Mouse (Mus musculus): Measurements from ENCODE around the gene Chrnb2. TPM values are rescaled to one million over a fixed set of nuclear protein-coding genes. Genes with fewer than 3 reads are reported as not detected.

Chrnb2 gene
- polyA plus RNA-seq, 1 experiment from 2014 or later, result 0.20 TPM

DNA sequence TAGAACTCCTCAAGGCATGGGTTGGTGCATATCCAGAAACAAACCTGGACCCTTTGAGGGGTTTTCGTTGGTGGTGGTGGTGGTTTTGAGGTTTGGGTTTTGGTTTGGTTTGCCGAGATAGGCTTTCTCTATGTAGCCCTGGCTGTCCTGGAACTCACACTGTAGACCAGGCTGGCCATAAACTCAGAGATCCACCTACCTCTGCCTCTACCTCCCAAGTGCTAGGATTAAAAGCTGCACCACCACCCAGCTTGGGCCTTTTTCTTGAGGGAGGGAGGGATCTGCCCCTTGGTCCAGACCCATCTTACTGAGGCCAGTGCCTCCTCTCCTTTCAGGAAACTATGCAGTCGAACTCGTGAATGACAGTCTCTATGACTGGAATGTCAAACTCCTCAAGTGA lies 15.7 kb upstream of the Chrnb2 start:
- WGBS (ENCODE audit: insufficient replicate concordance), result 70% methylated on average over 4 of the region's 4 CpGs

GRCm38 (mm10) chr3:89776001-89776400 lies 11.6 kb upstream of the Chrnb2 start:
- no peaks in the 10 kb centered on the region for H3K27me3 ChIP-seq
- no peak overlapping the region for H3K27ac ChIP-seq
- H3K4me1 ChIP-seq (replicated peaks), result peaks cover 42% of the 10 kb centered on the region
- no peak overlapping the region for H3K4me2 ChIP-seq
- ATAC-seq (ENCODE audit: low read depth), result no peak
- 0 out of 2 replicates have a peak overlapping the region, but pooled peaks have one; percentile 98 for H3K9ac ChIP-seq
- no peaks in the 10 kb centered on the region for H3K9me3 ChIP-seq (replicated peaks)
- peaks cover 51% of the 10 kb centered on the region for H3K36me3 ChIP-seq
- 78% methylated on average over 4 of the region's 4 CpGs for WGBS (ENCODE audit: insufficient replicate concordance)
- DNase-seq, result no peak
- no peak overlapping the region for H3K4me3 ChIP-seq (replicated peaks)

More for the DNA sequence above, 15.7 kb upstream of the Chrnb2 start:
- Histone ChIP-seq H3K4me3 (replicated peaks) (no peak overlapping the region), H3K4me2 (no peak overlapping the region), H3K9me3 (replicated peaks) (no peaks in the 10 kb centered on the region), H3K27me3 (no peaks in the 10 kb centered on the region), H3K4me1 (replicated peaks) (peaks cover 12% of the 10 kb centered on the region), H3K27ac (no peak overlapping the region), H3K36me3 (peaks cover 79% of the 10 kb centered on the region), H3K9ac (no peak overlapping the region)
- no peak for ATAC-seq (ENCODE audit: low read depth)
- no peak for DNase-seq

- Histone ChIP-seq H3K4me1 (replicated peaks) (peaks cover 53% of the 10 kb centered on the region), H3K9me3 (replicated peaks) (no peaks in the 10 kb centered on the region), H3K27me3 (no peaks in the 10 kb centered on the region), H3K9ac (peak overlapping the region; percentile 98), H3K36me3 (peaks cover 35% of the 10 kb centered on the region), H3K27ac (peak overlapping the region; percentile 87), H3K4me3 (replicated peaks) (peak overlapping the region; percentile 98), H3K4me2 (peak overlapping the region; percentile 83)
- WGBS (ENCODE audit: insufficient replicate concordance), result 25% methylated on average over 15 of the region's 15 CpGs
- ATAC-seq (ENCODE audit: low read depth) (no peak), DNase-seq (no peak)
These were observed 10.0 kb upstream of the Chrnb2 start for GRCm38 (mm10) chr3:89774236-89774960.

DNA sequence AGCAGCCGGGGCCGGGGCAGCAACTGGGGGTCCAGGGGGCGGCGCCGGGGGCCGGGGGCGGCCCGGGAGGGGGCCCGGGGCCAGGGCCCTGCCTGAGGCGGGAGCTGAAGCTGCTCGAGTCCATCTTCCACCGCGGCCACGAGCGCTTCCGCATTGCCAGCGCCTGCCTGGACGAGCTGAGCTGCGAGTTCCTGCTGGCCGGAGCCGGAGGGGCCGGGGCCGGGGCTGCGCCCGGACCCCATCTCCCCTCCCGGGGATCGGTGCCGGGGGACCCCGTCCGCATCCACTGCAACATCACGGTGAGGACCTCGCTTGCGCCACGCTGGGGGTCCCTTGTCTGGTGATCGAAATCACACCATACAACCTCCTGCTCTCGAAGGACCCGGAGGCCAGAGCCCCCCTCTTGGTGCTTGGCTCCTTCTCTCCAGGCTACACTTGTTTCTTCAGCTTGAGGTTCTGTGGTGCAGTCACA lies 9.3 kb upstream of the Chrnb2 start:
- ATAC-seq (ENCODE audit: low read depth), result peak; percentile 33
- peak overlapping the region; percentile 98 for H3K4me3 ChIP-seq (replicated peaks)
- no peaks in the 10 kb centered on the region for H3K9me3 ChIP-seq (replicated peaks)
- peak; percentile 33 for DNase-seq
- H3K4me1 ChIP-seq (replicated peaks), result peaks cover 53% of the 10 kb centered on the region
- peak overlapping the region; percentile 83 for H3K4me2 ChIP-seq
- peaks cover 29% of the 10 kb centered on the region for H3K36me3 ChIP-seq
- WGBS (ENCODE audit: insufficient replicate concordance), result under 1% methylated on average over 28 of the region's 37 CpGs
- H3K27me3 ChIP-seq, result no peaks in the 10 kb centered on the region
- H3K27ac ChIP-seq, result peak overlapping the region; percentile 87
- peak overlapping the region; percentile 98 for H3K9ac ChIP-seq

GRCm38 (mm10) chr3:89772968-89773709 lies 8.7 kb upstream of the Chrnb2 start, which contains the start of gene Ube2q1:
Gene Ube2q1, plus strand, starts transcription at chr3:89773616.
- Histone ChIP-seq H3K4me2 (peak within 1 kb of the TSS; percentile 83), H3K27me3 (no peaks in the 10 kb centered on the region), H3K36me3 (peaks cover 23% of the 10 kb centered on the region), H3K27ac (peak within 1 kb of the TSS; percentile 87), H3K4me1 (replicated peaks) (peaks cover 53% of the 10 kb centered on the region), H3K4me3 (replicated peaks) (peak within 1 kb of the TSS; percentile 98), H3K9ac (peak within 1 kb of the TSS; percentile 98), H3K9me3 (replicated peaks) (no peaks in the 10 kb centered on the region)
- ATAC-seq (ENCODE audit: low read depth) (peak; percentile 80), DNase-seq (peak; percentile 85)
- WGBS (ENCODE audit: insufficient replicate concordance), result under 1% methylated on average over 67 of the region's 90 CpGs

GRCm38 (mm10) chr3:89772588-89772967 lies 8.1 kb upstream of the Chrnb2 start:
- H3K4me2 ChIP-seq, result peak overlapping the region; percentile 83
- peak; percentile 65 for ATAC-seq (ENCODE audit: low read depth)
- peak; percentile 73 for DNase-seq
- H3K4me1 ChIP-seq (replicated peaks), result peaks cover 53% of the 10 kb centered on the region
- no peaks in the 10 kb centered on the region for H3K27me3 ChIP-seq
- 1% methylated on average over 17 of the region's 17 CpGs for WGBS (ENCODE audit: insufficient replicate concordance)
- peak overlapping the region; percentile 87 for H3K27ac ChIP-seq
- peaks cover 19% of the 10 kb centered on the region for H3K36me3 ChIP-seq
- peak overlapping the region; percentile 98 for H3K9ac ChIP-seq
- H3K9me3 ChIP-seq (replicated peaks), result no peaks in the 10 kb centered on the region
- H3K4me3 ChIP-seq (replicated peaks), result peak overlapping the region; percentile 98

DNA sequence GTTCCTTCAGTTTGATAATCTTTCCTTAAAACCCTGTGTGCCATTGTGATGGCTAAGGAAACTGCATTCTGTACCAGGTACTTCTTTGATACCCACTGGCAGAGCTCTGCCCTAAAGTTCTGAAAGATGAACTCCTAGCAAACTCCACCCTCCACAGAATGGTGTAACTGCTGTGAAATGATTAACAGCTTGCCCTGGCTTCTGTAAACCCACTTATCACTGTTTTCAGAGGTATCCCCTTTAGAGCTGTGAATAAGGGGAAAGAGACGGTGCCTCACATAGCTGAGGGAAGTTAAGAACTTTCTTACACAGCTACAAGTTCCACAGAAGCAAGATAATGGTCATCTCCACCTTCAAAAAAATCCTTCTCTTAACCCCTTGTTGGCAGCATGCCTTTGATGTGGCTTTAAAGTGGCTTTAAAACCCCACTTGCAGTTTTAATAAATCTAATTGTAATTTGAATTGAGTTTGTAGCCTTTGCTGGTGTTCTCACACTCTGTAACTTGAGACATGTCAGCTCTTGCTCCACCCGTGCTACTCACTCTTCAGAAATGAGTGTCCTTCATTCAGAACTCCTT lies 6.1 kb upstream of the Chrnb2 start:
- Histone ChIP-seq H3K36me3 (no peaks in the 10 kb centered on the region), H3K9ac (no peak overlapping the region), H3K27me3 (peaks cover 6% of the 10 kb centered on the region), H3K4me2 (no peak overlapping the region), H3K9me3 (replicated peaks) (no peaks in the 10 kb centered on the region), H3K4me1 (replicated peaks) (peaks cover 48% of the 10 kb centered on the region), H3K27ac (no peak overlapping the region), H3K4me3 (replicated peaks) (no peak overlapping the region)
- WGBS (ENCODE audit: insufficient replicate concordance), result 31% methylated on average over 2 of the region's 2 CpGs
- no peak for ATAC-seq (ENCODE audit: low read depth)
- DNase-seq, result no peak

DNA sequence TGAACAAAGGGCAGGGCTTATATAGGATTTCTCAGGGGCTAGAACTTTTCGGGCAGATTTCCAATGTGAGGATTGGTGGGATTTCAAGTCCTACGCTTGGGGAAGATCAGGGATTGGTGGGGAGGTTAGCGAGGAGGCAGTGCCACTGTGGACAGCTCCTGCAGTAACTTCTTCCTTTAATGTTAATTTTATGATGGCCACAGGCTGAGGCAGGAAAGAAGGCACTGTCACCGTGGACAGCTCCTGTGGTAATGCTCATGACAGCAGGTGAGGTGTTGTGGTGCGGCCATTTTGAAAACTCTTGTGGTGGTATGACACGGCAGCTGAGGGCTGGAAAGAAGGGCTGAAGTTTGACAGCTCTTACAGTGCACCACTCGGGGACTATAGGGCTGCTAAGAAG lies 5.2 kb upstream of the Chrnb2 start:
- ATAC-seq (ENCODE audit: low read depth), result no peak
- 61% methylated on average over 7 of the region's 7 CpGs for WGBS (ENCODE audit: insufficient replicate concordance)
- no peak overlapping the region for H3K4me3 ChIP-seq (replicated peaks)
- no peak overlapping the region for H3K4me2 ChIP-seq
- H3K36me3 ChIP-seq, result no peaks in the 10 kb centered on the region
- peaks cover 41% of the 10 kb centered on the region for H3K4me1 ChIP-seq (replicated peaks)
- DNase-seq, result no peak
- H3K9me3 ChIP-seq (replicated peaks), result no peaks in the 10 kb centered on the region
- no peak overlapping the region for H3K9ac ChIP-seq
- peaks cover 15% of the 10 kb centered on the region for H3K27me3 ChIP-seq
- H3K27ac ChIP-seq, result no peak overlapping the region

DNA sequence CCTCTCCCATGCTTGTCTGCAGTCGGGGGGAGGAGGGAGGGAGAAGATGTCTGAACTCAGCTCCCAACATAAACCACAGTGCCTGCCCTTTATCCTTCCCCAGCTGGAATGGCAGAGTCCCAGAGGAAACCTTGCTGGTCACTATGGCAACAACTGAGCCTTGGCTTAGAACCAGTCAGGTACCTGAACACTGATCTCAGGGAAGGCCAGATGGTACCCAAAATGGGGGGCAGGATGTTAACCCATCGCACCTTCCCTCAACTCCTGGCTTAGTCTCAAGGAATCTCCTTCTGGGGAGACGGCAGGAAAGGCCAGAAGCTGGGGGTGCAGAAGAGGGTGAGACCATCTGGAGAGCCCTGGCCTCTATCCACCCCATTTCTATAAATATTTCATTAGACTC lies 4.6 kb downstream of the Chrnb2 start:
- no peak for DNase-seq
- H3K9ac ChIP-seq, result no peak overlapping the region
- WGBS (ENCODE audit: insufficient replicate concordance), result 44% methylated on average over 3 of the region's 3 CpGs
- H3K9me3 ChIP-seq (replicated peaks), result no peaks in the 10 kb centered on the region
- H3K27me3 ChIP-seq, result peaks cover 36% of the 10 kb centered on the region
- H3K27ac ChIP-seq, result no peak overlapping the region
- H3K4me2 ChIP-seq, result no peak overlapping the region
- H3K36me3 ChIP-seq, result no peaks in the 10 kb centered on the region
- H3K4me3 ChIP-seq (replicated peaks), result no peak overlapping the region
- peaks cover 7% of the 10 kb centered on the region; the same call in 1 of the 2 replicates for H3K4me1 ChIP-seq (replicated peaks)
- ATAC-seq (ENCODE audit: low read depth), result no peak

- Histone ChIP-seq H3K27ac (no peak overlapping the region), H3K27me3 (peaks cover 17% of the 10 kb centered on the region), H3K9ac (no peak overlapping the region), H3K9me3 (replicated peaks) (no peaks in the 10 kb centered on the region), H3K4me2 (no peak overlapping the region), H3K4me3 (replicated peaks) (no peak overlapping the region), H3K4me1 (replicated peaks) (no peaks in the 10 kb centered on the region), H3K36me3 (no peaks in the 10 kb centered on the region)
- WGBS (ENCODE audit: insufficient replicate concordance), result 51% methylated on average over 2 of the region's 2 CpGs
- no peak for DNase-seq
- ATAC-seq (ENCODE audit: low read depth), result no peak
These were observed 6.6 kb downstream of the Chrnb2 start for GRCm38 (mm10) chr3:89757851-89758250.

DNA sequence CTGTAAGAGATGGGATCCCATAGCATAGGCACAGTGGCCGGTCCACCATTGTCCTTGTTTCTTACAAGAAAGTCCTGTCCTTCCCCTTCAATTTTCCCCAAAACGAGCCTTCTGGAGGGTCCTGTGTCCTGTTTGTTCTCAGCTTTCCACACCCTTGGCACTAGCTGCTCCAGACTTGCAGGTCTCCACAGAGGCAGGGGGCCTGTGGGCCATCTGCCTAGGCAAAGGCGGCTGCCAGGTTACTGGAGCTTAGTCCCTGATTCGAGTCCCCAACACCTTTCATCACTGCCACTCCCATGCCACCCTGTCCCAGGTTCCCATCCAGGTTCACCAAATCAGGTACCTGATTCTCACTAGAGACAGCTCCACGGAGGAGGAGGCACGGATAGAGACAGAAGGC lies 9.1 kb downstream of the Chrnb2 start:
- ATAC-seq (ENCODE audit: low read depth), result no peak
- Histone ChIP-seq H3K4me1 (replicated peaks) (no peaks in the 10 kb centered on the region), H3K9ac (no peak overlapping the region), H3K9me3 (replicated peaks) (no peaks in the 10 kb centered on the region), H3K27ac (no peak overlapping the region), H3K4me3 (replicated peaks) (no peak overlapping the region), H3K4me2 (no peak overlapping the region), H3K27me3 (0 out of 2 replicates have a peak, but pooled peaks cover 4% of the 10 kb centered on the region), H3K36me3 (peaks cover 16% of the 10 kb centered on the region)
- 45% methylated on average over 6 of the region's 6 CpGs for WGBS (ENCODE audit: insufficient replicate concordance)
- DNase-seq, result no peak
